Mouse (Mus musculus): ENCODE data around the gene Rps6kl1.

- TF ChIP-seq CTCF (IDR thresholded peaks at IDR 0.05; ENCODE audit: control insufficient read depth, insufficient read depth, insufficient read length) (no peak), MYOD1 (IDR thresholded peaks at IDR 0.05; ENCODE audit: control insufficient read depth, insufficient read length, low read depth) (no peak), MAX (IDR thresholded peaks at IDR 0.05) (no peak), MYOG (IDR thresholded peaks at IDR 0.05; ENCODE audit: control insufficient read depth, extremely low read depth, insufficient read length) (no peak), USF1 (IDR thresholded peaks at IDR 0.05; ENCODE audit: low read depth) (no peak), CEBPB (IDR thresholded peaks at IDR 0.05; ENCODE audit: low read depth) (no peak)
These were observed 27.2 kb upstream of the Rps6kl1 start for GRCm38 (mm10) chr12:85178294-85178693.

Measured in C2C12 (cell line).